Mouse (Mus musculus) hindbrain, embryonic 15.5 days (tissue): ENCODE measurements around the gene Entr1. TPM values are rescaled to one million over a fixed set of nuclear protein-coding genes. Genes with fewer than 3 reads are reported as not detected.

Experiments
- ATAC-seq: fragments of 200-750 bp; cut with Nextera tagmentation; 2 replicates; pipeline ENCODE4 v1.8.0; 2017; ENCODE audit warnings: low read depth, moderate number of reproducible peaks, moderate TSS enrichment; ENCODE audit not compliant: low FRiP score
- H3K27ac ChIP-seq: fragments of 300-500 bp; sonication (generic); replicated peaks from 2 replicates; pipeline ENCODE4 v1.5.1; 2015; ENCODE audit warnings: mild to moderate bottlenecking, inconsistent platforms
- H3K27me3 ChIP-seq: fragments of 300-500 bp; sonication (generic); 2 replicates; pipeline ENCODE4 v1.6.1; 2015; ENCODE audit warnings: control low read depth, inconsistent platforms
- H3K36me3 ChIP-seq: fragments of 300-500 bp; sonication (generic); 2 replicates; pipeline ENCODE4 v1.6.1; 2015; ENCODE audit warnings: control low read depth, inconsistent platforms
- H3K4me1 ChIP-seq: fragments of 300-500 bp; sonication (generic); replicated peaks from 2 replicates; pipeline ENCODE4 v1.6.1; 2015; ENCODE audit warnings: control low read depth, inconsistent platforms
- H3K4me2 ChIP-seq: fragments of 300-500 bp; sonication (generic); 2 replicates; pipeline ENCODE4 v1.6.1; 2015; ENCODE audit warnings: moderate library complexity, mild to moderate bottlenecking, inconsistent platforms
- H3K4me3 ChIP-seq: fragments of 300-500 bp; sonication (generic); 2 replicates; pipeline ENCODE4 v1.5.1; 2015; ENCODE audit warnings: mild to moderate bottlenecking, inconsistent platforms
- H3K9ac ChIP-seq: fragments of 300-500 bp; sonication (generic); 2 replicates; pipeline ENCODE4 v1.6.1; 2015; ENCODE audit warnings: inconsistent platforms
- H3K9me3 ChIP-seq: fragments of 300-500 bp; sonication (generic); 2 replicates; pipeline ENCODE4 v1.6.1; 2016; ENCODE audit warnings: control low read depth, inconsistent platforms
- WGBS: fragments of 180-500 bp; shearing (Covaris S2); methylation state at CpG from one replicate; pipeline ENCODE4 v1.1.7; 2015; 5-methylcytosine and 5-hydroxymethylcytosine counted together
- polyA plus RNA-seq: library from polyadenylated mRNA; unstranded; fragments of >200 nt; fragmentation: Nextera tagmentation; extraction: Ambion mirVana; gene quantifications from 2 replicates; pipeline ENCODE4 v1.2.1, GENCODE M21; 2015

Gene Entr1
- polyA plus RNA-seq = 151 and 163 TPM in 2 replicates

DNA sequence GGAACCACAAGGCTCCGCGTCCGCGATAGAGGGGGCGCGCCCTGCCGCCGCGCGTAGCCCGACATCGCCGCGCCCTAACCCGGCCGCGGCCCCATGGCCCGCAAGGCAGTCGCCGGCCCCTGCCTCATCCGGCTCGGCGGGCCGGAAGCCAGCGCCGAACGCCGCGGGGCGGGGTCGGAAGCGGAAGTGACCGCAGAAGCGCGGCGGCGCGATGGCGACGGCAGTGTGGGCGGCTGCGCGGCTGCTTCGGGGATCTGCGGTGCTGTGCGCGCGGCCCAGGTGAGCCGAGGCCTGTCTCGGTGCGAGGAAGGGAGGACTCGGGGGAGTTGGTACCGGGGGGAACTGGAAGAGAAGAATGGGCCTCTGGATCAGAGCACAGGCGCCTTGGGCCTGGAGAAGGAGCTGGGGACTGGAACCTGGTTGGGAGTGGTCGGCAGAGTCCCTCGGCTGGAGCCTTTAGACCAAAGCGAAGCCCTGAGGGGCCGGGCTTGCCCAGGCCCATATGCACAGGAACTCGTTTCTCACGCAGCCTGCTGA is at the start of gene Entr1, which contains the start of gene Pmpca:
Entr1 (minus strand) TSS at position 163 of the 537 bp plus-strand sequence.
Pmpca (plus strand) TSS at position 186 of the 537 bp plus-strand sequence.
- H3K27ac ChIP-seq = peak within 1 kb of the TSS; percentile 75
- peaks cover 73% of the 10 kb centered on the region for H3K36me3 ChIP-seq
- H3K9me3 ChIP-seq = no peaks in the 10 kb centered on the region
- WGBS = under 1% methylated on average over 58 of the region's 60 CpGs
- H3K4me1 ChIP-seq = peaks cover 24% of the 10 kb centered on the region
- H3K27me3 ChIP-seq = no peaks in the 10 kb centered on the region
- H3K9ac ChIP-seq = peak within 1 kb of the TSS; percentile 92
- peak within 1 kb of the TSS; percentile 81 for H3K4me3 ChIP-seq
- H3K4me2 ChIP-seq = peak within 1 kb of the TSS; percentile 98
- ATAC-seq = peak; percentile 94

DNA sequence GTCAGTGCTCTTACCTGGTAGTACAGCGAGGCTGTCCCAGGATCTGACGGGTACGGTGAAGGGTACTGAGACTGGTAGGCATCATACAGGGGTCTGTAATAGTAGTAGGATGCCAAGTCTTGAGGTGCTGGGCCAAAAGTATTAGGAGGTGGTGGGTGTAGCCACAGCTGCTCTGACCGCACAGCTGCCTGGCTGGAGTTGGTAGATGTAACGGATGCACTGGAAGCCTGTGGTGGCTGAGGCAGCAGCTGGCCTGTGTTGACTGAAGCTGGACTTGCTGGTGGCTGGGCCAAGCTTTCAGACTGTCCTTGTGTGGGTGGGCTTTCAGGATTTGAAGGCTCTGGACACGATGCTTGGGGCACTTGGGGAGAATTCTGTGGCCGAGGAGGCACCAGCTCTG is 49.3 kb upstream of the Entr1 start:
- no peaks in the 10 kb centered on the region for H3K9me3 ChIP-seq
- no peaks in the 10 kb centered on the region for H3K27me3 ChIP-seq
- WGBS = 88% methylated on average over 7 of the region's 7 CpGs
- H3K36me3 ChIP-seq = peaks cover 65% of the 10 kb centered on the region
- H3K27ac ChIP-seq = no peak overlapping the region
- no peak overlapping the region for H3K4me2 ChIP-seq
- H3K4me1 ChIP-seq = peaks cover 23% of the 10 kb centered on the region
- ATAC-seq = no peak
- H3K4me3 ChIP-seq = no peak overlapping the region
- no peak overlapping the region for H3K9ac ChIP-seq

- no peaks in the 10 kb centered on the region for H3K27me3 ChIP-seq
- H3K36me3 ChIP-seq = peaks cover 76% of the 10 kb centered on the region
- ATAC-seq = no peak
- WGBS = 84% methylated on average over 4 of the region's 4 CpGs
- H3K4me1 ChIP-seq = peaks cover 17% of the 10 kb centered on the region
- H3K9ac ChIP-seq = no peak overlapping the region
- no peak overlapping the region for H3K4me2 ChIP-seq
- H3K4me3 ChIP-seq = no peak overlapping the region
- H3K9me3 ChIP-seq = no peaks in the 10 kb centered on the region
- H3K27ac ChIP-seq = no peak overlapping the region
These were observed 48.1 kb upstream of the Entr1 start for GRCm38 (mm10) chr2:26437221-26437620.

GRCm38 (mm10) chr2:26434791-26435572 is 45.9 kb upstream of the Entr1 start:
- no peak for ATAC-seq
- WGBS = 95% methylated on average over 7 of the region's 7 CpGs
- peaks cover 71% of the 10 kb centered on the region for H3K36me3 ChIP-seq
- peaks cover 17% of the 10 kb centered on the region for H3K4me1 ChIP-seq
- H3K27me3 ChIP-seq = no peaks in the 10 kb centered on the region
- H3K4me3 ChIP-seq = no peak overlapping the region
- H3K27ac ChIP-seq = no peak overlapping the region
- H3K9me3 ChIP-seq = no peaks in the 10 kb centered on the region
- no peak overlapping the region for H3K9ac ChIP-seq
- H3K4me2 ChIP-seq = no peak overlapping the region

DNA sequence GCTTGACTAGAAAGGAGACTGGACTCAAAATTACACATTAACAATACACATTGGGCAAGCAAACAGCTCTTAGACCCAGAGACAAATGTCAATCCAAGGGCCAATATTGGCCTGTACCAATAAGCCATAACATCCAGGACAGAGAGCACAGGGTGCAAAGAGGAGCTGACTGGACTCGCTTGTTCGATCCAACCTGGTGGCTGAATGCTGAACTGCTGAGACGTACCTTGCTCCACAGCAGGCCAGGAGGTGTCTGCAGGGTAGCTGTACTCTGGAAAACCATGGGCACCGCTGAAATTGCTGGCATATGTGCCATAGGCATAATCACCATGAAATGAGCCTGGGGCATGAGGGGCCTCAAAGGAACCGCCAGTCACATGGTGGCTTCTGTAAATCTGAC is 40.7 kb upstream of the Entr1 start:
- peaks cover 84% of the 10 kb centered on the region for H3K36me3 ChIP-seq
- H3K9ac ChIP-seq = no peak overlapping the region
- no peak overlapping the region for H3K27ac ChIP-seq
- no peaks in the 10 kb centered on the region for H3K9me3 ChIP-seq
- H3K4me3 ChIP-seq = no peak overlapping the region
- no peak overlapping the region for H3K4me2 ChIP-seq
- ATAC-seq = no peak
- no peaks in the 10 kb centered on the region for H3K4me1 ChIP-seq
- 78% methylated on average over 5 of the region's 5 CpGs for WGBS
- H3K27me3 ChIP-seq = no peaks in the 10 kb centered on the region

DNA sequence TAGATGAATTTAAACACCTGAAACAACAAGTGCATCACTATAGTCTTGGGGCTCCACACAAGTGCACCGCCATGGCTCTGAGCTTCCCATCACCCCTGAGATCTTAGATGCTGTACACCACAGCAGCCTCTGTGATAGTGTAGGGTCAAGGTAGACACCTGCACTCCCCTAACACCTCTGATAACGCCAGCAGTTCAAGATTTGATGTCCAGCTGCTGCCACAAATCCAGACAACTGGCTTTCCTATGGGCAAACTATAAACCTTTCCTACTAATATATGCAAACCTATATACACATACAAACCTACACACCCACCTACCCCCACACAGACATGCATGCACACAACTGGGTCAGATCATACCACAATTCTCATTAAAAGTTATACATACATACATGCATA is 35.4 kb upstream of the Entr1 start:
- 100% methylated on average over 2 of the region's 2 CpGs for WGBS
- Histone ChIP-seq H3K36me3 (peaks cover 86% of the 10 kb centered on the region), H3K4me2 (no peak overlapping the region), H3K27ac (no peak overlapping the region), H3K27me3 (no peaks in the 10 kb centered on the region), H3K4me1 (no peaks in the 10 kb centered on the region), H3K4me3 (no peak overlapping the region), H3K9ac (no peak overlapping the region), H3K9me3 (no peaks in the 10 kb centered on the region)
- no peak for ATAC-seq

DNA sequence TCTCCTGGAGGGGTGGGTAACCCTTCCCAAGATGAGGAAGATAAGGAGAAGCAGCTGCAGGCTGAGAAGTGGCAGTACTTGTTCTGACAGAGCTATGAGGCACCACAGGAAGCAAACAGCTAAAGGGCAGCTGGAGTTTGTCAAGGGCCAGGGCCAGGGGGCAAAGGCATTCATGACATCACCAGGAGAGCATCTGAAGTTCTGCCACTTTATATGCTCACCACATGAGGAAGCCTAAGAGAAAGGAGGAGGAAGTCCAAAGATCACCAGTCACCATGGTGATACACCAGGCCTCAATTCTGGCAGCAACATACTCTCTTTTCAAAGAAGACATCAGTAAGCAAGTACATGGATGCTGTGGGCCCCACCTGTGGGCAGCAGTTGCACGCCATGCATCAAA is 34.0 kb upstream of the Entr1 start:
- H3K4me3 ChIP-seq = no peak overlapping the region
- peaks cover 82% of the 10 kb centered on the region for H3K36me3 ChIP-seq
- no peaks in the 10 kb centered on the region for H3K27me3 ChIP-seq
- no peaks in the 10 kb centered on the region for H3K4me1 ChIP-seq
- no peaks in the 10 kb centered on the region for H3K9me3 ChIP-seq
- no peak overlapping the region for H3K9ac ChIP-seq
- 95% methylated on average over 1 of the region's 1 CpGs for WGBS
- no peak overlapping the region for H3K27ac ChIP-seq
- no peak overlapping the region for H3K4me2 ChIP-seq
- ATAC-seq = no peak

GRCm38 (mm10) chr2:26421969-26422368 is 32.9 kb upstream of the Entr1 start:
- WGBS = 98% methylated on average over 2 of the region's 2 CpGs
- Histone ChIP-seq H3K4me1 (no peaks in the 10 kb centered on the region), H3K9me3 (no peaks in the 10 kb centered on the region), H3K9ac (no peak overlapping the region), H3K27ac (no peak overlapping the region), H3K27me3 (no peaks in the 10 kb centered on the region), H3K4me2 (no peak overlapping the region), H3K36me3 (peaks cover 84% of the 10 kb centered on the region), H3K4me3 (no peak overlapping the region)
- no peak for ATAC-seq

- Histone ChIP-seq H3K27me3 (no peaks in the 10 kb centered on the region), H3K4me2 (no peak overlapping the region), H3K36me3 (peaks cover 84% of the 10 kb centered on the region), H3K27ac (no peak overlapping the region), H3K4me1 (no peaks in the 10 kb centered on the region), H3K9ac (no peak overlapping the region), H3K9me3 (no peaks in the 10 kb centered on the region), H3K4me3 (no peak overlapping the region)
- WGBS = 94% methylated on average over 1 of the region's 1 CpGs
- ATAC-seq = no peak
These were observed 29.0 kb upstream of the Entr1 start for GRCm38 (mm10) chr2:26418120-26418519.

DNA sequence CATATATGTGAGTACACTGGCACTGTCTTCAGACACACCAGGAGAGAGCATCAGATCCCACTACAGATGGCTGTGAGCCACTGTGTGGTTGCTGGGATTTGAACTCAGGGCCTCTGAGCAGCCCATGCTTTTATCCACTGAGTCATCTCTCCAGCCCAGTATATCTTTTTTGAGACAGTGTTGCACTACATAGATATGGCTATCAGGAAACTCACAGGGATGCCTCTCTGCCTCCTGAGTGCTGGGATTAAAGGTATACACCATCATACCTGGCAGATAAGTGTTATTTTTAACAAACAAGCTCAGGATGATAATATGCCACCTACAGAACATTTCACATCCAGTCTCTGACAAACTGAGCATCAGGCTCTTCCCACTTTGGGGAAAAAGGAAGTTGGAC is 27.9 kb upstream of the Entr1 start:
- H3K4me3 ChIP-seq = no peak overlapping the region
- H3K27me3 ChIP-seq = no peaks in the 10 kb centered on the region
- no peak overlapping the region for H3K27ac ChIP-seq
- no peak overlapping the region for H3K9ac ChIP-seq
- no peak overlapping the region for H3K4me2 ChIP-seq
- no peaks in the 10 kb centered on the region for H3K9me3 ChIP-seq
- H3K4me1 ChIP-seq = no peaks in the 10 kb centered on the region
- H3K36me3 ChIP-seq = peaks cover 82% of the 10 kb centered on the region
- no peak for ATAC-seq

- Histone ChIP-seq H3K4me3 (no peak overlapping the region), H3K27me3 (no peaks in the 10 kb centered on the region), H3K4me1 (peaks cover 31% of the 10 kb centered on the region), H3K9ac (no peak overlapping the region), H3K27ac (0 out of 2 replicates have a peak overlapping the region, but pooled peaks have one; percentile 21), H3K4me2 (no peak overlapping the region), H3K36me3 (peaks cover 47% of the 10 kb centered on the region), H3K9me3 (no peaks in the 10 kb centered on the region)
- no peak for ATAC-seq
- 73% methylated on average over 4 of the region's 5 CpGs for whole genome bisulfite sequencing
These were observed 21.9 kb upstream of the Entr1 start for GRCm38 (mm10) chr2:26410931-26411411.

DNA sequence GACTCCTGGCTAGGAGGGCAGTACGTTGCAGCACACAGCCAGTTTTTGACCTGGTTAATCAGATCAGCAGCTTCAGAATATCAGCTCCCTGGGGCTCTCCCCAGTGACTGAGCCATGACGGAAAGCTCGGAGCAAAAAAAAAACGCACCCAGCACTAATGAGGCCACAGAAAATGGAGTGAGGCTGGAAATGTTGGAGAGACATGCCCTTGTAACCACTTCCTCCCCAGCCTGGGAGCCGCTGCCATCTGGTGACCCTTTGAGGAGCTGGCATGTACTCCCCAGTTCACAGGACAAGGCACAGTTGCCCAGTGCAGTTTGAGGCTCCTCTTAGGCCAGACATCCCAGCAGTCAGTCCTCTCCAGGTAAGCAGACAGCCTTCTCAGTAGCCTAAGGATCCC is 21.0 kb upstream of the Entr1 start:
- no peak overlapping the region for H3K9ac ChIP-seq
- no peak overlapping the region for H3K27ac ChIP-seq
- H3K4me1 ChIP-seq = peaks cover 40% of the 10 kb centered on the region
- no peaks in the 10 kb centered on the region for H3K27me3 ChIP-seq
- H3K4me2 ChIP-seq = no peak overlapping the region
- H3K4me3 ChIP-seq = no peak overlapping the region
- H3K9me3 ChIP-seq = no peaks in the 10 kb centered on the region
- H3K36me3 ChIP-seq = peaks cover 38% of the 10 kb centered on the region
- no peak for ATAC-seq
- 59% methylated on average over 5 of the region's 5 CpGs for WGBS
